Mouse (Mus musculus): ENCODE measurements around the gene Mpv17l2. TPM values are rescaled to one million over a fixed set of nuclear protein-coding genes. Genes with fewer than 3 reads are reported as not detected.

The Mpv17l2 gene
- polyA plus RNA-seq, 1 experiment: 17.7 TPM

GRCm38 (mm10) chr8:70804481-70805206 is 43.9 kb upstream of the Mpv17l2 start, which contains the start of gene Mast3:
TSS of gene Mast3 (minus strand) at chr8:70805054.
- Histone ChIP-seq H3K9me3 (replicated peaks; ENCODE audit: control insufficient read depth, insufficient read depth, low read length, poor library complexity, severe bottlenecking) (no peaks in the 10 kb centered on the region), H3K36me3 (ENCODE audit: control insufficient read depth, insufficient read depth, low read length, poor library complexity, severe bottlenecking) (no peaks in the 10 kb centered on the region), H3K27ac (ENCODE audit: insufficient read depth, low read length) (no peak within 1 kb of the TSS), H3K9ac (ENCODE audit: low read depth, poor library complexity, severe bottlenecking) (peak within 1 kb of the TSS; percentile 20), H3K4me3 (ENCODE audit: low read depth, low read length) (peak within 1 kb of the TSS; percentile 89), H3K27me3 (ENCODE audit: control insufficient read depth, insufficient read depth, low read length, poor library complexity, severe bottlenecking) (no peaks in the 10 kb centered on the region), H3K4me1 (ENCODE audit: control insufficient read depth, insufficient read depth, low read length) (peaks cover 4% of the 10 kb centered on the region)
- TF ChIP-seq EP300 (IDR thresholded peaks at IDR 0.05; ENCODE audit: insufficient read depth, low read depth, low read length): no peak
- TF ChIP-seq POLR2A (IDR thresholded peaks at IDR 0.05; ENCODE audit: insufficient read depth, low read length): peak; percentile 53
- TF ChIP-seq CTCF (IDR thresholded peaks at IDR 0.05; ENCODE audit: low read depth, low read length): no peak

- no peaks in the 10 kb centered on the region for H3K27me3 ChIP-seq (ENCODE audit: control insufficient read depth, insufficient read depth, low read length, poor library complexity, severe bottlenecking)
- H3K9ac ChIP-seq (ENCODE audit: low read depth, poor library complexity, severe bottlenecking): peak overlapping the region; percentile 20
- H3K9me3 ChIP-seq (replicated peaks; ENCODE audit: control insufficient read depth, insufficient read depth, low read length, poor library complexity, severe bottlenecking): no peaks in the 10 kb centered on the region
- no peak for TF ChIP-seq POLR2A (IDR thresholded peaks at IDR 0.05; ENCODE audit: insufficient read depth, low read length)
- TF ChIP-seq EP300 (IDR thresholded peaks at IDR 0.05; ENCODE audit: insufficient read depth, low read depth, low read length): no peak
- TF ChIP-seq CTCF (IDR thresholded peaks at IDR 0.05; ENCODE audit: low read depth, low read length): no peak
- peak overlapping the region; percentile 89 for H3K4me3 ChIP-seq (ENCODE audit: low read depth, low read length)
- H3K36me3 ChIP-seq (ENCODE audit: control insufficient read depth, insufficient read depth, low read length, poor library complexity, severe bottlenecking): no peaks in the 10 kb centered on the region
- H3K4me1 ChIP-seq (ENCODE audit: control insufficient read depth, insufficient read depth, low read length): peaks cover 4% of the 10 kb centered on the region
- H3K27ac ChIP-seq (ENCODE audit: insufficient read depth, low read length): no peak overlapping the region; the same call in 1 of the 2 replicates
Measured at GRCm38 (mm10) chr8:70803761-70804480, 43.2 kb upstream of the Mpv17l2 start.

- Histone ChIP-seq H3K27me3 (ENCODE audit: control insufficient read depth, insufficient read depth, low read length, poor library complexity, severe bottlenecking) (no peaks in the 10 kb centered on the region), H3K4me3 (ENCODE audit: low read depth, low read length) (no peak overlapping the region), H3K36me3 (ENCODE audit: control insufficient read depth, insufficient read depth, low read length, poor library complexity, severe bottlenecking) (no peaks in the 10 kb centered on the region), H3K27ac (ENCODE audit: insufficient read depth, low read length) (peak overlapping the region; percentile 28; the same call in 1 of the 2 replicates), H3K9ac (ENCODE audit: low read depth, poor library complexity, severe bottlenecking) (no peak overlapping the region), H3K4me1 (ENCODE audit: control insufficient read depth, insufficient read depth, low read length) (peaks cover 4% of the 10 kb centered on the region), H3K9me3 (replicated peaks; ENCODE audit: control insufficient read depth, insufficient read depth, low read length, poor library complexity, severe bottlenecking) (no peaks in the 10 kb centered on the region)
- TF ChIP-seq POLR2A (IDR thresholded peaks at IDR 0.05; ENCODE audit: insufficient read depth, low read length) (no peak), CTCF (IDR thresholded peaks at IDR 0.05; ENCODE audit: low read depth, low read length) (no peak), EP300 (IDR thresholded peaks at IDR 0.05; ENCODE audit: insufficient read depth, low read depth, low read length) (no peak)
Measured at GRCm38 (mm10) chr8:70802786-70803510, 42.2 kb upstream of the Mpv17l2 start.

GRCm38 (mm10) chr8:70801830-70802229 is 41.1 kb upstream of the Mpv17l2 start:
- Histone ChIP-seq H3K4me1 (ENCODE audit: control insufficient read depth, insufficient read depth, low read length) (peaks cover 4% of the 10 kb centered on the region), H3K9me3 (replicated peaks; ENCODE audit: control insufficient read depth, insufficient read depth, low read length, poor library complexity, severe bottlenecking) (no peaks in the 10 kb centered on the region), H3K9ac (ENCODE audit: low read depth, poor library complexity, severe bottlenecking) (no peak overlapping the region), H3K4me3 (ENCODE audit: low read depth, low read length) (no peak overlapping the region), H3K27me3 (ENCODE audit: control insufficient read depth, insufficient read depth, low read length, poor library complexity, severe bottlenecking) (no peaks in the 10 kb centered on the region), H3K27ac (ENCODE audit: insufficient read depth, low read length) (no peak overlapping the region), H3K36me3 (ENCODE audit: control insufficient read depth, insufficient read depth, low read length, poor library complexity, severe bottlenecking) (no peaks in the 10 kb centered on the region)
- TF ChIP-seq POLR2A (IDR thresholded peaks at IDR 0.05; ENCODE audit: insufficient read depth, low read length): no peak
- no peak for TF ChIP-seq CTCF (IDR thresholded peaks at IDR 0.05; ENCODE audit: low read depth, low read length)
- TF ChIP-seq EP300 (IDR thresholded peaks at IDR 0.05; ENCODE audit: insufficient read depth, low read depth, low read length): no peak

GRCm38 (mm10) chr8:70801156-70801555 is 40.4 kb upstream of the Mpv17l2 start:
- Histone ChIP-seq H3K9ac (ENCODE audit: low read depth, poor library complexity, severe bottlenecking) (no peak overlapping the region), H3K4me3 (ENCODE audit: low read depth, low read length) (no peak overlapping the region), H3K4me1 (ENCODE audit: control insufficient read depth, insufficient read depth, low read length) (peaks cover 4% of the 10 kb centered on the region), H3K9me3 (replicated peaks; ENCODE audit: control insufficient read depth, insufficient read depth, low read length, poor library complexity, severe bottlenecking) (no peaks in the 10 kb centered on the region), H3K27me3 (ENCODE audit: control insufficient read depth, insufficient read depth, low read length, poor library complexity, severe bottlenecking) (no peaks in the 10 kb centered on the region), H3K27ac (ENCODE audit: insufficient read depth, low read length) (no peak overlapping the region), H3K36me3 (ENCODE audit: control insufficient read depth, insufficient read depth, low read length, poor library complexity, severe bottlenecking) (no peaks in the 10 kb centered on the region)
- TF ChIP-seq POLR2A (IDR thresholded peaks at IDR 0.05; ENCODE audit: insufficient read depth, low read length) (no peak), EP300 (IDR thresholded peaks at IDR 0.05; ENCODE audit: insufficient read depth, low read depth, low read length) (no peak), CTCF (IDR thresholded peaks at IDR 0.05; ENCODE audit: low read depth, low read length) (no peak)

Measured in ES-Bruce4 (cell line).